In the genomic region with DNA sequence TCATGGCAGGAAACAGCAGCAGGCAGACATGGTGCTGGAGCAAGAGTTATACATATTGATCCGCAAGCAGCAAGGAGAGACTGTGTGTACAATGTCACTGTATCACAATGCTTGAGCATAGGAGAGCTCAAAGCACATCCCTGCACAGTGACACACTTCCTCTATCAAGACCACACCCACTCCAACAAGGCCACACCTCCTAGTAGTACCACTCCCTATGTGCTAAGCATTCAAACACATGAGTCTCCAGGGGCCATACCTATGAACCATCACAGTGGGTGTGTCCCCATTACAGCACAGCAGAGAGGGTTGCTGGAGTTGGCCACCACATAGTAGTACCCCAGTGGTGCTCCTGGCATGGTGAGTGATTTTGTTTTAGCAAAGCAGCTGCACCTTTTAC, we compare ENCODE assay signal across 19 mouse cellular contexts. TPM values are rescaled to one million over a fixed set of nuclear protein-coding genes. Genes with fewer than 3 reads are reported as not detected.
A peak's percentile ranks its signal among the peaks of the same experiment; 100 is the strongest.
DNase-seq lines count a peak whose midpoint lies in the region; ATAC-seq lines count a peak whose summit lies in the region.
"Had no signal": no experiment of that assay in that cellular context is flagged by ENCODE, and none has a peak within 500 bp of the region (broad histone marks: within the 10 kb centered on the region; RNA-seq: fewer than 3 reads in every experiment).

No protein-coding gene starts in this region.

- no peak overlapping the region for H3K27ac ChIP-seq in embryonic facial prominence, embryonic 15.5 days (replicated peaks)
- no peak overlapping the region for H3K27ac ChIP-seq in embryonic facial prominence, embryonic 10.5 days (replicated peaks)
- no peak overlapping the region for H3K27ac ChIP-seq in liver, embryonic 13.5 days
- H3K27ac ChIP-seq in forebrain, embryonic 14.5 days (ENCODE audit: low read depth, low read length): no peak overlapping the region
- H3K27ac ChIP-seq: hindbrain, postnatal 0 days; layer of hippocampus, adult 2 months; limb, embryonic 15.5 days; macrophage had no signal

- 0 out of 2 replicates have a peak, but pooled peaks cover 1% of the 10 kb centered on the region for H3K4me1 ChIP-seq in embryonic facial prominence, embryonic 15.5 days
- peaks cover under 1% of the 10 kb centered on the region; the same call in 1 of the 2 replicates for H3K4me1 ChIP-seq in embryonic facial prominence, embryonic 10.5 days
- H3K4me1 ChIP-seq in liver, embryonic 13.5 days (replicated peaks): peaks cover 11% of the 10 kb centered on the region
- peaks cover 2% of the 10 kb centered on the region; the same call in 1 of the 2 replicates for H3K4me1 ChIP-seq in forebrain, embryonic 14.5 days (ENCODE audit: control insufficient read depth, insufficient read depth, low read length)

- no peak overlapping the region for H3K4me3 ChIP-seq in embryonic facial prominence, embryonic 15.5 days (replicated peaks)
- H3K4me3 ChIP-seq in embryonic facial prominence, embryonic 10.5 days: no peak overlapping the region
- H3K4me3 ChIP-seq in liver, embryonic 13.5 days (replicated peaks): no peak overlapping the region
- no peak overlapping the region for H3K4me3 ChIP-seq in forebrain, embryonic 14.5 days (ENCODE audit: low read depth, low read length)
- H3K4me3 ChIP-seq: heart, embryonic 12.5 days; layer of hippocampus, adult 2 months; limb, embryonic 15.5 days had no signal

- H3K36me3 ChIP-seq in embryonic facial prominence, embryonic 15.5 days: peaks cover 17% of the 10 kb centered on the region
- H3K36me3 ChIP-seq in embryonic facial prominence, embryonic 10.5 days (replicated peaks): peaks cover 23% of the 10 kb centered on the region
- H3K36me3 ChIP-seq in liver, embryonic 13.5 days: peaks cover 10% of the 10 kb centered on the region
- peaks cover 8% of the 10 kb centered on the region; the same call in 1 of the 2 replicates for H3K36me3 ChIP-seq in forebrain, embryonic 14.5 days (ENCODE audit: control insufficient read depth, insufficient read depth, low read length)

- WGBS in embryonic facial prominence, embryonic 15.5 days: 95% methylated on average over 1 of the region's 1 CpGs
- WGBS in embryonic facial prominence, embryonic 10.5 days: 98% methylated on average over 1 of the region's 1 CpGs
- 79% methylated on average over 1 of the region's 1 CpGs for WGBS in liver, embryonic 13.5 days (ENCODE audit: insufficient replicate concordance)
- WGBS in forebrain, embryonic 14.5 days: 100% methylated on average over 1 of the region's 1 CpGs

- H3K4me2 ChIP-seq in embryonic facial prominence, embryonic 15.5 days (replicated peaks): no peak overlapping the region
- H3K4me2 ChIP-seq in liver, embryonic 13.5 days: no peak overlapping the region
- H3K4me2 ChIP-seq in forebrain, embryonic 14.5 days (ENCODE audit: low read length): no peak overlapping the region
- H3K4me2 ChIP-seq: heart, embryonic 12.5 days; limb, embryonic 15.5 days had no signal

- no peak for DNase-seq in embryonic facial prominence, embryonic 10.5 days (ENCODE audit: low spot score)
- DNase-seq in testis, postnatal 10 days (ENCODE audit: low spot score): peak; percentile 22
- no peak for DNase-seq in testis, postnatal 14 days (ENCODE audit: low spot score)
- no peak for DNase-seq in liver, embryonic 13.5 days
- no peak for DNase-seq in right cerebral cortex, postnatal 14 days
- DNase-seq in forebrain, embryonic 14.5 days (ENCODE audit: low spot score): no peak
- DNase-seq in adipocyte (ENCODE audit: low spot score): no peak
- DNase-seq: cerebellum, postnatal 14 days; gastrocnemius, postnatal 10 days; heart, postnatal 36 days; thymus, postnatal 14 days had no signal

- H3K9me3 ChIP-seq in embryonic facial prominence, embryonic 15.5 days (replicated peaks): no peaks in the 10 kb centered on the region
- no peaks in the 10 kb centered on the region; the same call in 1 of the 2 replicates for H3K9me3 ChIP-seq in embryonic facial prominence, embryonic 10.5 days
- no peaks in the 10 kb centered on the region for H3K9me3 ChIP-seq in liver, embryonic 13.5 days (replicated peaks)
- no peaks in the 10 kb centered on the region for H3K9me3 ChIP-seq in forebrain, embryonic 14.5 days (replicated peaks; ENCODE audit: control insufficient read depth, low read length)
- H3K9me3 ChIP-seq: limb, embryonic 15.5 days had no signal

- no peak overlapping the region for H3K9ac ChIP-seq in embryonic facial prominence, embryonic 15.5 days
- H3K9ac ChIP-seq in liver, embryonic 13.5 days: no peak overlapping the region
- H3K9ac ChIP-seq in forebrain, embryonic 14.5 days (ENCODE audit: low read length): no peak overlapping the region
- H3K9ac ChIP-seq: heart, embryonic 12.5 days; limb, embryonic 15.5 days had no signal

- H3K27me3 ChIP-seq in embryonic facial prominence, embryonic 15.5 days: no peaks in the 10 kb centered on the region
- no peaks in the 10 kb centered on the region for H3K27me3 ChIP-seq in embryonic facial prominence, embryonic 10.5 days (replicated peaks; ENCODE audit: low read depth, poor library complexity, severe bottlenecking)
- no peaks in the 10 kb centered on the region for H3K27me3 ChIP-seq in liver, embryonic 13.5 days
- H3K27me3 ChIP-seq in forebrain, embryonic 14.5 days (replicated peaks; ENCODE audit: control insufficient read depth, insufficient read depth, low read length): no peaks in the 10 kb centered on the region
- H3K27me3 ChIP-seq: heart, embryonic 12.5 days; limb, embryonic 15.5 days had no signal

- 0 out of 2 replicates have a peak, but pooled peaks have one; percentile 7 for ATAC-seq in embryonic facial prominence, embryonic 15.5 days (ENCODE audit: insufficient number of reproducible peaks, low FRiP score, low TSS enrichment, low read depth)
- peak; percentile 59; the same call in 1 of the 2 replicates for ATAC-seq in liver, embryonic 13.5 days (ENCODE audit: low read depth)
- no peak for ATAC-seq in forebrain, embryonic 14.5 days
- ATAC-seq: activated CD4-positive, CD25-positive, alpha-beta regulatory T cell, adult 4 months; hindbrain, postnatal 0 days; midbrain, embryonic 16.5 days had no signal

RNA-seq across cellular contexts. Expression of gene Srd5a3, which starts 6.3 kb away (rescaled TPM):
- polyA plus RNA-seq in embryonic facial prominence, embryonic 15.5 days (2015; fragmentation: Nextera tagmentation; extraction: Ambion mirVana): 34.2 and 36.1 TPM in 2 replicates
- polyA plus RNA-seq in embryonic facial prominence, embryonic 10.5 days (2016; fragmentation: Nextera tagmentation; extraction: Ambion mirVana): 25.1 and 26.2 TPM in 2 replicates
- polyA plus RNA-seq in liver, embryonic 13.5 days (2015; fragmentation: Nextera tagmentation; extraction: Ambion mirVana): 14.4 and 15.2 TPM in 2 replicates
- polyA plus RNA-seq in forebrain, embryonic 14.5 days (2014; fragmentation: Nextera tagmentation; extraction: Ambion mirVana): 10.7 and 13.5 TPM in 2 replicates

RNA-seq across cellular contexts. Expression of gene Tmem165, which starts 37.3 kb away (rescaled TPM):
- polyA plus RNA-seq in embryonic facial prominence, embryonic 15.5 days (2015; fragmentation: Nextera tagmentation; extraction: Ambion mirVana): 94.0 and 99.9 TPM in 2 replicates
- 74.0 and 74.1 TPM in 2 replicates for polyA plus RNA-seq in embryonic facial prominence, embryonic 10.5 days (2016; fragmentation: Nextera tagmentation; extraction: Ambion mirVana)
- polyA plus RNA-seq in liver, embryonic 13.5 days (2015; fragmentation: Nextera tagmentation; extraction: Ambion mirVana): 31.5 and 31.6 TPM in 2 replicates
- 51.6 and 52.8 TPM in 2 replicates for polyA plus RNA-seq in forebrain, embryonic 14.5 days (2014; fragmentation: Nextera tagmentation; extraction: Ambion mirVana)
